Mouse (Mus musculus) liver, postnatal 0 days (tissue): ENCODE measurements around the gene Nfib. TPM values are rescaled to one million over a fixed set of nuclear protein-coding genes. Genes with fewer than 3 reads are reported as not detected.

Experiments used
- ATAC-seq: fragments of 200-750 bp; cut with Nextera tagmentation; 2 replicates; pipeline ENCODE4 v1.8.0; 2017; ENCODE audit warnings: mild to moderate bottlenecking, moderate library complexity
- DNase-seq: peaks from one replicate; pipeline ENCODE4 v3.0.0-alpha.2; 2016
- H3K27ac ChIP-seq: fragments of 300-500 bp; sonication (generic); 2 replicates; pipeline ENCODE4 v1.5.1; 2014; ENCODE audit warnings: antibody characterized with exemption, moderate library complexity, mild to moderate bottlenecking, low read depth
- H3K27me3 ChIP-seq: fragments of 300-500 bp; sonication (generic); 2 replicates; pipeline ENCODE4 v1.6.1; 2014; ENCODE audit warnings: low read length, control low read depth, mixed read lengths; ENCODE audit not compliant: insufficient read depth
- H3K36me3 ChIP-seq: fragments of 300-500 bp; sonication (generic); replicated peaks from 2 replicates; pipeline ENCODE4 v1.6.1; 2014; ENCODE audit warnings: mild to moderate bottlenecking, control low read depth, low read length, moderate library complexity, mixed read lengths; ENCODE audit not compliant: insufficient read depth
- H3K4me1 ChIP-seq: fragments of 300-500 bp; sonication (generic); 2 replicates; pipeline ENCODE4 v1.6.1; 2014; ENCODE audit warnings: antibody characterized with exemption, mild to moderate bottlenecking, control low read depth; ENCODE audit not compliant: insufficient read depth
- H3K4me2 ChIP-seq: fragments of 300-500 bp; sonication (generic); 2 replicates; pipeline ENCODE4 v1.6.1; 2014; ENCODE audit warnings: low read depth, mild to moderate bottlenecking, low read length, moderate library complexity, mixed read lengths
- H3K4me3 ChIP-seq: fragments of 300-500 bp; sonication (generic); 2 replicates; pipeline ENCODE4 v1.5.1; 2014; ENCODE audit warnings: low read depth, low read length
- H3K9ac ChIP-seq: fragments of 300-500 bp; sonication (generic); replicated peaks from 2 replicates; pipeline ENCODE4 v1.6.1; 2014; ENCODE audit warnings: mild to moderate bottlenecking, moderate library complexity
- H3K9me3 ChIP-seq: fragments of 300-500 bp; sonication (generic); 2 replicates; pipeline ENCODE4 v1.6.1; 2016; ENCODE audit warnings: mild to moderate bottlenecking, control low read depth, low read length, mixed read lengths
- CTCF ChIP-seq: sonication (generic); IDR thresholded peaks from 2 replicates; pipeline ENCODE4 v1.5.1; 2016; ENCODE audit warnings: antibody characterized with exemption, low read depth
- EP300 ChIP-seq: IDR thresholded peaks from 2 replicates; pipeline ENCODE4 v1.6.1; 2016; ENCODE audit warnings: antibody characterized with exemption, low read depth, mild to moderate bottlenecking
- WGBS: fragments of 180-500 bp; shearing (Covaris S2); extraction: QIAGEN DNeasy Blood & Tissue Kit; methylation state at CpG from one replicate; pipeline ENCODE4 v1.1.7; 2014; ENCODE audit not compliant: insufficient replicate concordance; 5-methylcytosine and 5-hydroxymethylcytosine counted together
- polyA plus RNA-seq: library from polyadenylated mRNA; unstranded; fragments of >200 nt; fragmentation: Nextera tagmentation; extraction: Ambion mirVana; gene quantifications from 2 replicates; pipeline ENCODE4 v1.2.1, GENCODE M21; 2015

Gene Nfib
- polyA plus RNA-seq, 1 experiment from 2014 or later: 8.3 TPM

DNA sequence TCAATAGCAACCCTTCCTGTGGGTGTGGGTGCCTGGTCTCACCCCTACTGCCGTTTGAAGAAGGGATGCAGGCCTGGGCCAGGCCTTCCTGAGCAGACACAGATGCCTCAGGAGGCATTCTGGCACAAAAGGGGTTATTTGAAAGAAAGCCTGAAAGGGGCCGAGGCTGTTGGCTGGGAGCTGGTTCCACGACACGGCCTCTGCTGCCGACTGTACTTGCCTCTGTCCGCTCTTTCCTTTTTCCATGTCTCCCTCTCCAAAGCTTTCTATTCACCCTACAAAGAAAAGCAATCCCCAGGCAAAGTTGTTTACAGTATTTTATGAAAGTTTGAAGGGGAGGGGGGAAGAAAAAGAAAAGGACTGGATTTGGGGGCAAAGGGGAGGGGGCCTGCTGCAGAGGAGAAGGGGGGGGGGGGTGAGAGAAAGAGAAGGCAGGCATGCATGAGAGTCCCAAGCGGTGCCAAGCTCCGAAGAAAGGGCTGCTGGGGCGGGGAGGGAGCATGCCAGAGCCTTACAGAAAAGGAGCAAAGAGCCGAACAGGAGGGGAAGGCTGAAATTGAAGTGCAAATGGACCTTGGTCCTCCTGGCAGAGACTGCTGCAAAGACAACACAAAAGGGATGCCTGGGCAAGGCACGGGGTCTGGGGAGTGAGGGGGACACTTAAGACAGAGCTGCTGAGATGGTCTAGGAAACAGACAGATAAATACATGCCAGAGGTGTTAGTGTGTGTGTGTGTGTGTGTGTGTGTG lies 172.9 kb downstream of the Nfib start:
- 44% methylated on average over 11 of the region's 11 CpGs for WGBS
- H3K27me3 ChIP-seq: peaks cover 7% of the 10 kb centered on the region; the same call in 1 of the 2 replicates
- no peak for ATAC-seq
- TF ChIP-seq CTCF (no peak), EP300 (no peak)
- no peak overlapping the region for H3K27ac ChIP-seq
- H3K9me3 ChIP-seq: no peaks in the 10 kb centered on the region
- no peak for DNase-seq
- peaks cover 14% of the 10 kb centered on the region; the same call in 1 of the 2 replicates for H3K4me1 ChIP-seq
- no peak overlapping the region for H3K4me3 ChIP-seq
- no peak overlapping the region for H3K9ac ChIP-seq
- H3K36me3 ChIP-seq: no peaks in the 10 kb centered on the region
- H3K4me2 ChIP-seq: no peak overlapping the region

DNA sequence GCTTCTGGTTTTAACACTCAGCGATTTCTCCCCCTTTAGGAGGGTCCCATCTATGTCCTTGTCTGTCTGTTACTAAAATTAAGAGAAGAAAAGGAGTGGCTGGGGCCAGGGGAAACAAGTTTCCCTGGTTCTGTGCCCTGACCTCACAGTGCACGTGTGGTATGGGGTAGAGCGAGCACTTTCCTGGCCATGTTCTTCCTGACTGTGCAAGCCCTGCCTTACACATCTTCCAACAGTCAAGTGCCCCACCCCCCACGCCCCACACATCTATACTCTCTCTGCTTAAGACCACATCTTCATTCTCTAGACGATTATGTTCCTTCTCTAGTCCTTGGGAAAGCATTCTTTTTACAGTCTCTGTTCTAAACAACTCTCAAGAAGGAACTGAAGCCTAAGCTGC lies 173.6 kb downstream of the Nfib start:
- H3K36me3 ChIP-seq: no peaks in the 10 kb centered on the region
- peaks cover 5% of the 10 kb centered on the region; the same call in 1 of the 2 replicates for H3K27me3 ChIP-seq
- peaks cover 12% of the 10 kb centered on the region; the same call in 1 of the 2 replicates for H3K4me1 ChIP-seq
- no peak overlapping the region for H3K27ac ChIP-seq
- no peak overlapping the region for H3K4me2 ChIP-seq
- TF ChIP-seq CTCF (no peak), EP300 (no peak)
- DNase-seq (no peak), ATAC-seq (no peak)
- no peak overlapping the region for H3K9ac ChIP-seq
- H3K4me3 ChIP-seq: no peak overlapping the region
- no peaks in the 10 kb centered on the region for H3K9me3 ChIP-seq
- WGBS: 49% methylated on average over 5 of the region's 5 CpGs

DNA sequence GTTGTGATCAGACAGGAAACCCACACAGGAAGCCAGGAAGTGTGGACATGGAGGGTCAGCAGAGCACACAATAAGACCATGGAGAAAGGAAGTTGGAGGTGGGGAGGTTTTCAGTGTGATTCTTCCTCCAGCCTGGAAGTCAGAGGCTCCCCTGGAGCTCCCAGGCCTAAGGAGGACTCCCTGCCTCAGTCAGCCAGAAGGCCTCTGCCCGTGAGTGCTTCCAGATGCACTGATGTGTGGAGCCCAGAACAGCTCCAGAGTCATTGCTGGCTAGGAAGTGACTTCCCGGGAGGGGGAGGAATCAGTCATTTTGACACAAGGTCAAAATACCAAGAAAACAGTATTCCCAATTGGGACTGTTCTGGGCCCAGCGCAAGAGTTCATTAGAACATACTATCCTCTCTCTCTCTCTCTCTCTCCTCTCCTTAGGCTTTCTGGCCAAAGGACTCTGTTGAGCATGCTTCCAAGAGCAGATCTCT lies 174.6 kb downstream of the Nfib start:
- Histone ChIP-seq H3K9me3 (no peaks in the 10 kb centered on the region), H3K36me3 (no peaks in the 10 kb centered on the region), H3K4me2 (no peak overlapping the region), H3K4me3 (no peak overlapping the region), H3K27me3 (no peaks in the 10 kb centered on the region), H3K4me1 (peaks cover 6% of the 10 kb centered on the region; the same call in 1 of the 2 replicates), H3K9ac (no peak overlapping the region), H3K27ac (0 out of 2 replicates have a peak overlapping the region, but pooled peaks have one; percentile 44)
- WGBS: 44% methylated on average over 3 of the region's 3 CpGs
- ATAC-seq (0 out of 2 replicates have a peak, but pooled peaks have one; percentile 8), DNase-seq (no peak)
- TF ChIP-seq CTCF (no peak), EP300 (no peak)

DNA sequence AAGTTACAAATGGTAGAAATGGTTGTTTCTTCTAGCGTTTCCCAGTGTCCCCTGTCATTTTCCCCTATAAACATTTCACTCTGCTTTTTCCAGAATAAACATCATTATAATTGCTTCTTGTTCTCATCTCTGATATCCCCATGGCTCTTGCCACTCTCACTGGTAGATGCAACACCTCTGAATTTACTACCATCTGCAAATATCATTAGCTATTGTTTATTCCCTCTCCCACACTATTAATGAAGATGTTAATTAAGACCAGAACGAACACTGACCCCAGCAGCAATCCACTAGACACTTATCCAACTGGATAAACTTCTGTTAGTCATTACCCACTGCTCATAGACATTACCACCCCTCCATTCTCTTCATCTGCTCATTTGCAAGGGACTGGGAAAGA lies 176.6 kb downstream of the Nfib start:
- H3K27ac ChIP-seq: no peak overlapping the region
- no peak overlapping the region for H3K4me3 ChIP-seq
- peaks cover 6% of the 10 kb centered on the region; the same call in 1 of the 2 replicates for H3K4me1 ChIP-seq
- no peaks in the 10 kb centered on the region for H3K27me3 ChIP-seq
- DNase-seq (no peak), ATAC-seq (no peak)
- no peak for TF ChIP-seq CTCF
- TF ChIP-seq EP300: no peak
- WGBS: 76% methylated on average over 2 of the region's 2 CpGs
- H3K9me3 ChIP-seq: no peaks in the 10 kb centered on the region
- no peaks in the 10 kb centered on the region for H3K36me3 ChIP-seq
- no peak overlapping the region for H3K9ac ChIP-seq
- no peak overlapping the region for H3K4me2 ChIP-seq

DNA sequence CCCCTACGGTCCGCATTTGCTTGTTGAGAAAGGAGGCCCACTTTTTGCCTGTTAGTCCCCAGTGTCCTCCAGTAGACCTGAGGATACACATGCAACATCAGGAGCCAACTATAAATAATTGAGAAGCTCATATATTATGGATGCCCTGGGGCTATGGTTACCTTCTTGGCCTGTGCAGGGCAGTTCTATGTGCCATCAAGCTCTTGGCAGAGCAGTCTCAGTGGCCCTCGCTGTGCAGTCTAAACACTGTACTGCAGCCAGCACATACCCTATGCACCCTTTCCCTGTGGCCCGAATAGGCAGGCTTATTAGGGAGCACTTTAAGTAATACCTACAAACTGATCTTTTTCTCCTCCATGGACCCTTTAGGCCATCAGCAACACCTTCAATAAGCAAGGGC lies 185.6 kb downstream of the Nfib start:
- Histone ChIP-seq H3K27me3 (no peaks in the 10 kb centered on the region), H3K9me3 (no peaks in the 10 kb centered on the region), H3K36me3 (no peaks in the 10 kb centered on the region), H3K4me1 (no peaks in the 10 kb centered on the region), H3K9ac (no peak overlapping the region), H3K4me2 (no peak overlapping the region), H3K4me3 (no peak overlapping the region), H3K27ac (no peak overlapping the region)
- TF ChIP-seq CTCF (no peak), EP300 (no peak)
- DNase-seq: no peak
- 77% methylated on average over 4 of the region's 4 CpGs for WGBS
- no peak for ATAC-seq

DNA sequence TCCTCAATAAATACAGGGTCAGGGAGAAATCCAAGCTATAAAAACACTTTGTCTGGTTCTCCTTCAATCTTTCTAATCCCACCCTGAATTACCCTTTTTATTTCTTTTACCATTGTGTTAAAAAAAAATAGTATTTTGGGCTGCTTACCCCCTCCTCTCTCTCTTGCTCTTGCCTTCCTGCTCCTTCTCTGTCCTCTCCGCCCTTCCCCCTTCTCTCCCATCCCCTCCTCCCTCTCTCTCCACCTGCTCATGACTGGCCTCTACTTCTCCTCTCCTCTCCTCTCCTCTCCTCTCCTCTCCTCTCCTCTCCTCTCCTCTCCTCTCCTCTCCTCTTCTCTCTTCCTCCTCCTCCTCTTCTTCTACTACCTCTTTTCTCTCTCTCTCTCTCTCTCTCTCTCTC lies 187.4 kb downstream of the Nfib start:
- Histone ChIP-seq H3K4me1 (peaks cover 3% of the 10 kb centered on the region; the same call in 1 of the 2 replicates), H3K36me3 (no peaks in the 10 kb centered on the region), H3K4me3 (no peak overlapping the region), H3K27me3 (no peaks in the 10 kb centered on the region; the same call in 1 of the 2 replicates), H3K9ac (no peak overlapping the region), H3K9me3 (no peaks in the 10 kb centered on the region), H3K4me2 (no peak overlapping the region), H3K27ac (no peak overlapping the region)
- ATAC-seq (no peak), DNase-seq (no peak)
- 50% methylated on average over 1 of the region's 1 CpGs for WGBS
- TF ChIP-seq EP300 (no peak), CTCF (no peak)
